Mouse (Mus musculus): ENCODE measurements around the gene Prkar1b. TPM values are rescaled to one million over a fixed set of nuclear protein-coding genes. Genes with fewer than 3 reads are reported as not detected.

Gene Prkar1b
- polyA plus RNA-seq, 1 experiment: 1.3 TPM

- TF ChIP-seq POLR2AphosphoS2 (IDR thresholded peaks at IDR 0.05; ENCODE audit: insufficient read length, low read depth) (peak; percentile 22), POLR2A (IDR thresholded peaks at IDR 0.05; ENCODE audit: insufficient read length, low read depth) (peak; percentile 47), MYOD1 (IDR thresholded peaks at IDR 0.05; ENCODE audit: control insufficient read depth in 1 of 3, insufficient read length in 2 of 3, low read depth in 2 of 3) (no peak), MYOG (IDR thresholded peaks at IDR 0.05; ENCODE audit: control insufficient read depth in 1 of 3, insufficient read depth in 1 of 3, insufficient read length in 2 of 3, low read depth in 2 of 3) (peak in 1 of 3 experiments; percentile 18)
- Histone ChIP-seq H3K27me3 (ENCODE audit: control insufficient read depth, insufficient read depth, insufficient read length) (no peaks in the 10 kb centered on the region), H3K79me2 (ENCODE audit: control insufficient read depth, insufficient read depth) (peaks cover 45% of the 10 kb centered on the region)
These were observed 155.6 kb downstream of the Prkar1b start for GRCm38 (mm10) chr5:138994108-138994785.

GRCm38 (mm10) chr5:138993371-138994107 lies 156.3 kb downstream of the Prkar1b start:
- Histone ChIP-seq H3ac (ENCODE audit: control insufficient read depth, insufficient read length) (peak overlapping the region; percentile 94), H3K4me2 (ENCODE audit: low read depth) (peak overlapping the region; percentile 86), H3K4me3 (peak overlapping the region; percentile 92), H3K79me2 (ENCODE audit: control insufficient read depth, insufficient read depth) (peaks cover 51% of the 10 kb centered on the region), H3K36me3 (ENCODE audit: control insufficient read depth, insufficient read depth) (no peaks in the 10 kb centered on the region), H3K27me3 (ENCODE audit: control insufficient read depth, insufficient read depth, insufficient read length) (no peaks in the 10 kb centered on the region)
- TF ChIP-seq USF1 (IDR thresholded peaks at IDR 0.05; ENCODE audit: low read depth): no peak
- TF ChIP-seq MAX (IDR thresholded peaks at IDR 0.05; ENCODE audit: low read depth): no peak
- no peak for TF ChIP-seq SRF (IDR thresholded peaks at IDR 0.05; ENCODE audit: control insufficient read depth, insufficient read length, low read depth)
- no peak for TF ChIP-seq REST (IDR thresholded peaks at IDR 0.05; ENCODE audit: insufficient read depth, insufficient read length)
- TF ChIP-seq E2F4 (IDR thresholded peaks at IDR 0.05; ENCODE audit: insufficient read depth): no peak
- TF ChIP-seq POLR2AphosphoS2 (IDR thresholded peaks at IDR 0.05; ENCODE audit: insufficient read length, low read depth): no peak

More at GRCm38 (mm10) chr5:138994108-138994785, 155.6 kb downstream of the Prkar1b start:
- Histone ChIP-seq H3K4me3 (peak overlapping the region; percentile 92), H3K4me2 (ENCODE audit: low read depth) (peak overlapping the region; percentile 86), H3ac (ENCODE audit: control insufficient read depth, insufficient read length) (peak overlapping the region; percentile 94), H3K36me3 (ENCODE audit: control insufficient read depth, insufficient read depth) (no peaks in the 10 kb centered on the region)

GRCm38 (mm10) chr5:138992611-138993370 lies 157.0 kb downstream of the Prkar1b start:
- Histone ChIP-seq H3K4me2 (ENCODE audit: low read depth) (peak overlapping the region; percentile 86), H3K4me3 (peak overlapping the region; percentile 92), H3K27me3 (ENCODE audit: control insufficient read depth, insufficient read depth, insufficient read length) (no peaks in the 10 kb centered on the region), H3K36me3 (ENCODE audit: control insufficient read depth, insufficient read depth) (peaks cover 4% of the 10 kb centered on the region), H3K79me2 (ENCODE audit: control insufficient read depth, insufficient read depth) (peaks cover 54% of the 10 kb centered on the region), H3ac (ENCODE audit: control insufficient read depth, insufficient read length) (peak overlapping the region; percentile 94)
- TF ChIP-seq MAX (IDR thresholded peaks at IDR 0.05; ENCODE audit: low read depth): no peak
- TF ChIP-seq POLR2AphosphoS2 (IDR thresholded peaks at IDR 0.05; ENCODE audit: insufficient read length, low read depth): peak; percentile 12
- TF ChIP-seq POLR2A (IDR thresholded peaks at IDR 0.05; ENCODE audit: insufficient read length, low read depth): peak; percentile 35
- no peak for TF ChIP-seq TCF3 (IDR thresholded peaks at IDR 0.05; ENCODE audit: insufficient read length, low read depth)
- no peak for TF ChIP-seq E2F4 (IDR thresholded peaks at IDR 0.05; ENCODE audit: insufficient read depth)
- TF ChIP-seq MYOG (IDR thresholded peaks at IDR 0.05; ENCODE audit: control insufficient read depth in 1 of 3, insufficient read depth in 1 of 3, insufficient read length in 2 of 3, low read depth in 2 of 3): peak in 1 of 3 experiments; percentile 58

GRCm38 (mm10) chr5:138991734-138992133 lies 158.1 kb downstream of the Prkar1b start:
- H3K4me2 ChIP-seq (ENCODE audit: low read depth): peak overlapping the region; percentile 86
- no peaks in the 10 kb centered on the region for H3K27me3 ChIP-seq (ENCODE audit: control insufficient read depth, insufficient read depth, insufficient read length)
- peaks cover 54% of the 10 kb centered on the region for H3K79me2 ChIP-seq (ENCODE audit: control insufficient read depth, insufficient read depth)
- H3K4me3 ChIP-seq: peak overlapping the region; percentile 92
- peaks cover 13% of the 10 kb centered on the region for H3K36me3 ChIP-seq (ENCODE audit: control insufficient read depth, insufficient read depth)
- H3ac ChIP-seq (ENCODE audit: control insufficient read depth, insufficient read length): no peak overlapping the region
- TF ChIP-seq USF1 (IDR thresholded peaks at IDR 0.05; ENCODE audit: low read depth): no peak
- no peak for TF ChIP-seq TCF12 (IDR thresholded peaks at IDR 0.05; ENCODE audit: insufficient read depth, poor library complexity, severe bottlenecking)
- TF ChIP-seq MYOG (IDR thresholded peaks at IDR 0.05; ENCODE audit: control insufficient read depth in 1 of 3, insufficient read depth in 1 of 3, insufficient read length in 2 of 3, low read depth in 2 of 3): no peak
- TF ChIP-seq POLR2AphosphoS2 (IDR thresholded peaks at IDR 0.05; ENCODE audit: insufficient read length, low read depth): no peak

GRCm38 (mm10) chr5:138990659-138991380 lies 159.0 kb downstream of the Prkar1b start:
- no peaks in the 10 kb centered on the region for H3K27me3 ChIP-seq (ENCODE audit: control insufficient read depth, insufficient read depth, insufficient read length)
- peaks cover 19% of the 10 kb centered on the region for H3K36me3 ChIP-seq (ENCODE audit: control insufficient read depth, insufficient read depth)
- TF ChIP-seq CEBPB (IDR thresholded peaks at IDR 0.05; ENCODE audit: insufficient read depth, poor library complexity, severe bottlenecking) (no peak), POLR2A (IDR thresholded peaks at IDR 0.05; ENCODE audit: insufficient read length, low read depth) (no peak)
- H3K79me2 ChIP-seq (ENCODE audit: control insufficient read depth, insufficient read depth): peaks cover 54% of the 10 kb centered on the region
- H3ac ChIP-seq (ENCODE audit: control insufficient read depth, insufficient read length): no peak overlapping the region
- H3K4me3 ChIP-seq: no peak overlapping the region
- peak overlapping the region; percentile 3 for H3K4me2 ChIP-seq (ENCODE audit: low read depth)
